Mouse (Mus musculus): Measurements from ENCODE around the gene Nr4a1. TPM values are rescaled to one million over a fixed set of nuclear protein-coding genes. Genes with fewer than 3 reads are reported as not detected.

Nr4a1 gene
- total and polyA plus RNA-seq, 3 experiments: 0.60 to 1.6 (median 0.89) TPM

DNA sequence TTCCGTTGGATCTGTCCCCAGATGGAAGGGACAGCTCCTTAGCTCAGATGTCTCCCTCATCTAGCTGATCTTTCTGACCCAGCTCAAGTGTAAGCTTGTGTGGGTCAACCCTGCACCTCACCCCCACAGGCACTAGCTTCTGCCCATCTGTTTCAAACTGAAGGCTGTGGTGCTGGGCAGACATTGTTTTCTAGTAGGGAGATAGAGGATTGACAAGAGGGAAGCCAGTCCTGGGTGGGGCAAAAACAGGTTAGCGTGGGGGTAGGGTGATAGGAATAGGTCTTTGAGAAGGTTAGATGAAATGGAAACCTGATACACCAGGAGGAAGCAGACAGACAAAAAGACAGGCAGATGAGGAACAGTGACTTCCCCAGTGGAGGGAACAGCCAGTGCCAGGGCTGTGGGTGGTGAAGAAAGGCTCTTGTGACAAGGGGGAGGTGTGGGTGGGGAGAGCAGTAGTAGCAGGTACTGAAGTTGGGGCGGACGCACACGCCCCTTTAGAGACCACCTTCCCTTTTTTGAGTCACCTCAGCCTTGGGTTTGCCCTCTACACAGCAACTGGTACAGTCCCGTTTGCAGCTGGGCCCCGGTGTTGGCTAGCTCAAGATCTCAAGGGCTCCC lies 1.9 kb downstream of the Nr4a1 start:
- Histone ChIP-seq H3K27me3 (replicated peaks) (peaks cover 25% of the 10 kb centered on the region), H3K9me3 (replicated peaks; ENCODE audit: low read length) (peaks cover 24% of the 10 kb centered on the region), H3K4me1 (ENCODE audit: control insufficient read depth in 1 of 2, insufficient read depth in 2 of 2) (peaks cover 35 to 77% of the 10 kb centered on the region in 2 experiments), H3K27ac (ENCODE audit: insufficient read depth, low read depth) (no peak overlapping the region), H3K4me3 (replicated peaks in 1 of 3; ENCODE audit: low read depth in 2 of 3, low read length in 2 of 3, poor library complexity in 1 of 3) (no peak overlapping the region), H3K9ac (ENCODE audit: insufficient read depth, low read depth) (no peak overlapping the region), H3K36me3 (replicated peaks in 1 of 2; ENCODE audit: control insufficient read depth in 1 of 2, insufficient read depth in 1 of 2, low read length in 1 of 2) (no peaks in the 10 kb centered on the region), H3K4me2 (ENCODE audit: insufficient read depth, low read depth, poor library complexity, severe bottlenecking) (no peak overlapping the region), H3K79me2 (replicated peaks; ENCODE audit: control insufficient read depth, extremely low read depth, insufficient read depth, poor library complexity, severe bottlenecking) (no peaks in the 10 kb centered on the region)
- TF ChIP-seq CHD2 (IDR thresholded peaks at IDR 0.05; ENCODE audit: low read length) (no peak), RCOR1 (conservative IDR thresholded peaks at IDR 0.05; ENCODE audit: low read depth, low read length) (no peak; the same call in 1 of the 2 replicates), ETS1 (conservative IDR thresholded peaks at IDR 0.05; ENCODE audit: low read depth, low read length) (peak; percentile 44; the same call in 1 of the 2 replicates), ZNF384 (IDR thresholded peaks at IDR 0.05; ENCODE audit: low read depth, low read length) (no peak), BHLHE40 (IDR thresholded peaks at IDR 0.05; ENCODE audit: low read depth, low read length) (no peak), MXI1 (IDR thresholded peaks at IDR 0.05; ENCODE audit: low read depth, low read length) (peak; percentile 22; the same call in 1 of the 2 replicates), IRF4 (IDR thresholded peaks at IDR 0.05; ENCODE audit: low read depth, low read length) (peak; percentile 26; the same call in 1 of the 2 replicates)
- dilution Hi-C loops (cut with MboI; ENCODE audit: extremely low pct_ligation_motif_present, extremely low pct_unique_long_range_greater_than_20kb, low sequenced_read_pairs) (no loop called here), in situ Hi-C loops (cut with MboI; ENCODE audit: low pct_ligation_motif_present, low pct_unique_long_range_greater_than_20kb, low sequenced_read_pairs) (no loop called here)
- peak; percentile 61 for DNase-seq (ENCODE audit: extremely low read depth)

DNA sequence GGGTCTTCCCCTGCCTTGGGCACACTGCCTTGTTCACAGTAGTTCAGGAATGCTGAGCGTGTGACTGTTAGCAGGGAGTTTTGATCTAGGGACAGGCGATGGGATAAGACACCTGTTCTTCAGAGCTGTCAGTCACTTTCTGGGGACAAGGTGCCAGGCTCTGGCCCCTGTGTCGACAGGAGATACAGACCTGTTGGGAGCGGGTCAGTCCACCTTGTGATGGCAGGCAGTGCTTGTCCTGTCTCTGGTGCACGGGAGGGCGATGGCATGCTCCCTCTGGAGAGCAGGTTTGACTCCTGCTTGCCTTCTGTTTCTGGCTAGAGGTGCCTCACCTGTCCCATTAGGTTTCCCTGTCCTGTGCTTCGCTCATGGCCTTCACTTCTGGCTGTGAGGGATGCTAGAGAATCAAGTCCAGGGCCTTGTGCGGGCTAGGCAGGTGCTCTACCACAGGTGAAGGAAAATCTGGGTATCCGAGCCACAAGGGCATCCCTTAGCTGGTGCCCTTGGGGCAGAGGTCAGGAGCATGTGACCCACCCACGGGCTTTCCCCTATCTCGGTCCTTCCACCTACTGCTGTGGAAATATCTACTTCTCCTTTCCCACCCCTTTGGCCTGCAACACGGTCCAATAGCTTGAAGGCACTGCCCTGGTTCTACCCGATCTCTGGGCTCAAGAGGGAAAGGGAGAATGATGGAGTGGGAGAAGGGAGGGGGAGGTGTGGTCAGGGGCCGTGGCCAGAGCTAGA lies 2.6 kb downstream of the Nr4a1 start:
- in situ Hi-C loops (cut with MboI; ENCODE audit: low pct_ligation_motif_present, low pct_unique_long_range_greater_than_20kb, low sequenced_read_pairs): no loop called here
- dilution Hi-C loops (cut with MboI; ENCODE audit: extremely low pct_ligation_motif_present, extremely low pct_unique_long_range_greater_than_20kb, low sequenced_read_pairs): no loop called here
- H3K79me2 ChIP-seq (replicated peaks; ENCODE audit: control insufficient read depth, extremely low read depth, insufficient read depth, poor library complexity, severe bottlenecking): no peaks in the 10 kb centered on the region
- H3K4me1 ChIP-seq (ENCODE audit: control insufficient read depth in 1 of 2, insufficient read depth in 2 of 2): peaks cover 35 to 78% of the 10 kb centered on the region in 2 experiments
- peak overlapping the region in 1 of 3 experiments; percentile 25 for H3K4me3 ChIP-seq (replicated peaks in 1 of 3; ENCODE audit: low read depth in 2 of 3, low read length in 2 of 3, poor library complexity in 1 of 3)
- H3K27me3 ChIP-seq (replicated peaks): peaks cover 20% of the 10 kb centered on the region
- H3K36me3 ChIP-seq (replicated peaks in 1 of 2; ENCODE audit: control insufficient read depth in 1 of 2, insufficient read depth in 1 of 2, low read length in 1 of 2): no peaks in the 10 kb centered on the region
- H3K4me2 ChIP-seq (ENCODE audit: insufficient read depth, low read depth, poor library complexity, severe bottlenecking): no peak overlapping the region
- H3K27ac ChIP-seq (ENCODE audit: insufficient read depth, low read depth): no peak overlapping the region
- no peak overlapping the region for H3K9ac ChIP-seq (ENCODE audit: insufficient read depth, low read depth)
- TF ChIP-seq EP300 (IDR thresholded peaks at IDR 0.05; ENCODE audit: low read length): peak; percentile 66
- peak; percentile 36; the same call in 1 of the 2 replicates for TF ChIP-seq IRF4 (IDR thresholded peaks at IDR 0.05; ENCODE audit: low read depth, low read length)
- peak; percentile 47 for TF ChIP-seq USF2 (conservative IDR thresholded peaks at IDR 0.05; ENCODE audit: low read depth, low read length)
- TF ChIP-seq TCF12 (IDR thresholded peaks at IDR 0.05; ENCODE audit: low read depth, low read length): peak; percentile 50; the same call in 1 of the 2 replicates
- TF ChIP-seq MXI1 (IDR thresholded peaks at IDR 0.05; ENCODE audit: low read depth, low read length): peak; percentile 24; the same call in 1 of the 2 replicates
- TF ChIP-seq MEF2A (IDR thresholded peaks at IDR 0.05; ENCODE audit: borderline replicate concordance, low read depth, low read length): peak; percentile 40; the same call in 1 of the 2 replicates
- peak; percentile 81 for TF ChIP-seq ETS1 (conservative IDR thresholded peaks at IDR 0.05; ENCODE audit: low read depth, low read length)
- TF ChIP-seq MAX (IDR thresholded peaks at IDR 0.05; ENCODE audit: low read length): 0 out of 2 replicates have a peak, but pooled peaks have one; percentile 34
- peak; percentile 34 for TF ChIP-seq USF1 (IDR thresholded peaks at IDR 0.05; ENCODE audit: low read depth, low read length)
- TF ChIP-seq SMC3 (IDR thresholded peaks at IDR 0.05; ENCODE audit: low read depth, low read length): no peak
- TF ChIP-seq BHLHE40 (IDR thresholded peaks at IDR 0.05; ENCODE audit: low read depth, low read length): peak; percentile 67
- no peak for TF ChIP-seq NELFE (IDR thresholded peaks at IDR 0.05; ENCODE audit: low read depth, low read length)
- no peak for TF ChIP-seq ZC3H11A (IDR thresholded peaks at IDR 0.05; ENCODE audit: low read depth, low read length)
- TF ChIP-seq RCOR1 (conservative IDR thresholded peaks at IDR 0.05; ENCODE audit: low read depth, low read length): no peak
- peaks cover 18% of the 10 kb centered on the region for H3K9me3 ChIP-seq (replicated peaks; ENCODE audit: low read length)
- DNase-seq (ENCODE audit: extremely low read depth): no peak

Data from CH12.LX (cell line).